Comparison of ENCODE assay signal across 27 mouse cellular contexts in genomic region chr5:65308866-65309265, GRCm38 (mm10). TPM values are rescaled to one million over a fixed set of nuclear protein-coding genes. Genes with fewer than 3 reads are reported as not detected.
A peak's percentile ranks its signal among the peaks of the same experiment; 100 is the strongest.
DNase-seq lines count a peak whose midpoint lies in the region; TF ChIP-seq lines count a peak whose summit lies in the region.
"Had no signal": no experiment of that assay in that cellular context is flagged by ENCODE, and none has a peak within 500 bp of the region (broad histone marks: within the 10 kb centered on the region; RNA-seq: fewer than 3 reads in every experiment).

No protein-coding gene starts in this region.

- peak overlapping the region; percentile 59 for H3K27ac ChIP-seq in bone marrow, adult 2 months (ENCODE audit: control insufficient read depth, insufficient read depth, low read depth, low read length, poor library complexity)
- H3K27ac ChIP-seq in macrophage, result peak overlapping the region; percentile 68
- H3K27ac ChIP-seq: embryonic facial prominence, embryonic 12.5 days; limb, embryonic 13.5 days; liver, embryonic 13.5 days; stomach, embryonic 15.5 days had no signal

- WGBS in bone marrow, adult 2 months, result 42% methylated on average over 3 of the region's 3 CpGs
- WGBS in macrophage (ENCODE audit: missing documents), result 46% methylated on average over 3 of the region's 3 CpGs

- no peaks in the 10 kb centered on the region for H3K27me3 ChIP-seq in splenic B cell, adult 2 months (ENCODE audit: control insufficient read depth, insufficient read depth, low read length, poor library complexity, severe bottlenecking)
- H3K27me3 ChIP-seq: embryonic facial prominence, embryonic 12.5 days; limb, embryonic 13.5 days; liver, embryonic 13.5 days; Patski; stomach, embryonic 15.5 days had no signal

- H3K4me1 ChIP-seq in bone marrow, adult 2 months (ENCODE audit: control insufficient read depth, insufficient read depth, low read length), result peaks cover 5% of the 10 kb centered on the region
- H3K4me1 ChIP-seq: embryonic facial prominence, embryonic 12.5 days; limb, embryonic 13.5 days; liver, embryonic 13.5 days; stomach, embryonic 15.5 days had no signal

- peak; percentile 71 for DNase-seq in heart, adult 11 months
- DNase-seq in heart, adult 9 months (ENCODE audit: low spot score in 2 of 2), result no peak
- DNase-seq in splenic B cell, adult 2 months (ENCODE audit: low read depth, low spot score), result peak; percentile 29
- no peak for DNase-seq in ovary, adult 18-20 months (ENCODE audit: low spot score)
- DNase-seq in gastrocnemius, postnatal 4 days (ENCODE audit: low spot score in 2 of 2), result no peak
- DNase-seq: adrenal gland, postnatal 36 days; cerebellum, adult 8-10 months; cerebellum, postnatal 25 days; embryo, embryonic 11 days; gastrocnemius, postnatal 25 days; heart, postnatal 14 days; kidney, adult 18-20 months; kidney, postnatal 4 days; liver, embryonic 13.5 days; lung, adult 18-20 months; lung, postnatal 14 days; midbrain, embryonic 14.5 days had no signal

- H3K4me3 ChIP-seq in bone marrow, adult 2 months (replicated peaks; ENCODE audit: control insufficient read depth, low read depth, low read length), result no peak overlapping the region
- H3K4me3 ChIP-seq in macrophage (ENCODE audit: inconsistent target), result no peak overlapping the region
- H3K4me3 ChIP-seq: embryonic facial prominence, embryonic 12.5 days; limb, embryonic 13.5 days; liver, embryonic 13.5 days; stomach, embryonic 15.5 days had no signal

- peaks cover 28% of the 10 kb centered on the region for H3K36me3 ChIP-seq in macrophage (ENCODE audit: inconsistent target)
- H3K36me3 ChIP-seq in splenic B cell, adult 2 months (ENCODE audit: control insufficient read depth, insufficient read depth, low read length, poor library complexity, severe bottlenecking), result peaks cover 7% of the 10 kb centered on the region; the same call in 1 of the 2 replicates

- no peak for TF ChIP-seq CTCF in bone marrow, adult 2 months (IDR thresholded peaks at IDR 0.05; ENCODE audit: control insufficient read depth, insufficient read depth, low read length)

- peaks cover 16% of the 10 kb centered on the region; the same call in 1 of the 2 replicates for H3K79me2 ChIP-seq in macrophage (ENCODE audit: inconsistent target)

- no peak for TF ChIP-seq POLR2A in bone marrow, adult 2 months (IDR thresholded peaks at IDR 0.05; ENCODE audit: borderline replicate concordance, control insufficient read depth, low read depth, low read length)

RNA-seq across cellular contexts. Expression of gene Rfc1, which starts 26.6 kb away (rescaled TPM):
- polyA plus RNA-seq in bone marrow, adult 2 months (2011; ENCODE audit: insufficient read depth, insufficient read length, low replicate concordance, missing spikeins), result 31.8 and 42.8 TPM in 2 replicates
- total RNA-seq in macrophage (2018; cell fraction: chromatin; rRNA removed), result 100 to 1,000 TPM in 6 of 26 experiments, 10 to 100 TPM in 17, 1 to 10 TPM in 3; 6.5 to 131 (median 79.0) TPM
- total RNA-seq in macrophage (2018; cell fraction: cytosol; rRNA removed), result 10 to 100 TPM; 28.2 to 54.8 (median 46.1) TPM
- 10 to 100 TPM; 11.7 to 71.8 (median 45.5) TPM for total RNA-seq in macrophage (2018; cell fraction: nucleus; rRNA removed)
- 28.4 to 36.3 TPM (median 35.4 TPM) in 3 replicates for polyA plus RNA-seq in macrophage (2018)
- total RNA-seq in gastrocnemius, postnatal 4 days (2021), result 10 to 100 TPM; 41.2 to 43.6 TPM

RNA-seq across cellular contexts. Expression of gene Klb, which starts 39.2 kb away (rescaled TPM):
- not detected in 2 replicates for polyA plus RNA-seq in bone marrow, adult 2 months (2011; ENCODE audit: insufficient read depth, insufficient read length, low replicate concordance, missing spikeins)
- not detected for total RNA-seq in macrophage (2018; cell fraction: chromatin; rRNA removed)
- not detected for total RNA-seq in macrophage (2018; cell fraction: cytosol; rRNA removed)
- total RNA-seq in macrophage (2018; cell fraction: nucleus; rRNA removed), result not detected
- not detected in 3 replicates for polyA plus RNA-seq in macrophage (2018)
- total RNA-seq in gastrocnemius, postnatal 4 days (2021), result 1 to 10 TPM; 1.4 to 3.7 TPM
- polyA plus RNA-seq: forebrain, embryonic 14.5 days; G1E; heart, embryonic 14.5 days; hindbrain, embryonic 11.5 days had no signal

Comparison
In these comparisons a context has a peak if more than half of its experiments do, and no peak if none do; other contexts are left out.
1. DNase-seq: peak in heart, adult 11 months (single experiment) and splenic B cell, adult 2 months (single experiment); none in heart, adult 9 months (0 of 2), ovary, adult 18-20 months (single experiment) and gastrocnemius, postnatal 4 days (0 of 2).